Mouse (Mus musculus) heart, postnatal 0 days (tissue): Measurements from ENCODE around the gene Tmem94. TPM values are rescaled to one million over a fixed set of nuclear protein-coding genes. Genes with fewer than 3 reads are reported as not detected.

Experiments used
- ATAC-seq: fragments of 200-750 bp; cut with Nextera tagmentation; 2 replicates; pipeline ENCODE4 v1.8.0; 2017; ENCODE audit warnings: low read depth, moderate number of reproducible peaks, moderate library complexity; ENCODE audit not compliant: insufficient read depth
- DNase-seq: peaks from one replicate; pipeline ENCODE4 v3.0.0-alpha.2; 2016; ENCODE audit warnings: low spot score
- H3K27ac ChIP-seq: fragments of 300-500 bp; sonication (generic); 2 replicates; pipeline ENCODE4 v1.5.1; 2014; ENCODE audit warnings: low read depth, mild to moderate bottlenecking
- H3K27me3 ChIP-seq: fragments of 300-500 bp; sonication (generic); 2 replicates; pipeline ENCODE4 v1.6.1; 2014; ENCODE audit warnings: low read length, mixed read lengths; ENCODE audit not compliant: control insufficient read depth, insufficient read depth
- H3K36me3 ChIP-seq: fragments of 300-500 bp; sonication (generic); replicated peaks from 2 replicates; pipeline ENCODE4 v1.6.1; 2014; ENCODE audit warnings: low read length, mixed read lengths; ENCODE audit not compliant: control insufficient read depth, insufficient read depth
- H3K4me1 ChIP-seq: fragments of 300-500 bp; sonication (generic); 2 replicates; pipeline ENCODE4 v1.6.1; 2014; ENCODE audit warnings: antibody characterized with exemption; ENCODE audit not compliant: control insufficient read depth, insufficient read depth
- H3K4me2 ChIP-seq: fragments of 300-500 bp; sonication (generic); 2 replicates; pipeline ENCODE4 v1.6.1; 2014; ENCODE audit warnings: low read depth, mild to moderate bottlenecking, low read length, moderate library complexity
- H3K4me3 ChIP-seq: fragments of 300-500 bp; sonication (generic); 2 replicates; pipeline ENCODE4 v1.5.1; 2014; ENCODE audit warnings: low read depth, low read length
- H3K9ac ChIP-seq: fragments of 300-500 bp; sonication (generic); replicated peaks from 2 replicates; pipeline ENCODE4 v1.6.1; 2014; ENCODE audit warnings: low read depth, low read length, mixed read lengths
- H3K9me3 ChIP-seq: fragments of 300-500 bp; sonication (generic); replicated peaks from 2 replicates; pipeline ENCODE4 v1.6.1; 2016; ENCODE audit warnings: low read length; ENCODE audit not compliant: control insufficient read depth
- CTCF ChIP-seq: IDR thresholded peaks from 2 replicates; pipeline ENCODE4 v1.5.1; 2016; ENCODE audit warnings: antibody characterized with exemption, control low read depth, low read depth
- EP300 ChIP-seq: IDR thresholded peaks from 2 replicates; pipeline ENCODE4 v1.6.1; 2016; ENCODE audit warnings: antibody characterized with exemption, low read depth
- WGBS: fragments of 180-500 bp; shearing (Covaris S2); extraction: QIAGEN DNeasy Blood & Tissue Kit; methylation state at CpG from one replicate; pipeline ENCODE4 v1.1.7; 2014; 5-methylcytosine and 5-hydroxymethylcytosine counted together
- polyA plus RNA-seq: library from polyadenylated mRNA; unstranded; fragments of >200 nt; fragmentation: Nextera tagmentation; extraction: Ambion mirVana; gene quantifications from 2 replicates; pipeline ENCODE4 v1.2.1, GENCODE M21; 2015
- total RNA-seq: library from RNA; depleted of rRNA; stranded (reverse); fragments of >200 nt; gene quantifications from 2 replicates; pipeline ENCODE4 v1.2.3, GENCODE M21; 2014; ENCODE audit warnings: low replicate concordance

Gene Tmem94
- total and polyA plus RNA-seq, 2 experiments from 2014 or later = 34.0 to 65.0 TPM

- no peak overlapping the region for H3K9ac ChIP-seq
- H3K36me3 ChIP-seq = no peaks in the 10 kb centered on the region
- H3K27ac ChIP-seq = peak overlapping the region; percentile 86
- DNase-seq = peak; percentile 45
- TF ChIP-seq EP300 = no peak
- TF ChIP-seq CTCF = no peak
- no peak overlapping the region for H3K4me3 ChIP-seq
- no peak overlapping the region for H3K4me2 ChIP-seq
- H3K4me1 ChIP-seq = peaks cover 15% of the 10 kb centered on the region
- no peaks in the 10 kb centered on the region for H3K9me3 ChIP-seq
- ATAC-seq = peak; percentile 73
- no peaks in the 10 kb centered on the region for H3K27me3 ChIP-seq
- WGBS = 41% methylated on average over 11 of the region's 11 CpGs
Observed at GRCm38 (mm10) chr11:115734041-115734686, 31.1 kb upstream of the Tmem94 start.

GRCm38 (mm10) chr11:115737608-115738208 is 27.5 kb upstream of the Tmem94 start:
- H3K27ac ChIP-seq = peak overlapping the region; percentile 78
- ATAC-seq (no peak), DNase-seq (no peak)
- no peaks in the 10 kb centered on the region for H3K27me3 ChIP-seq
- H3K9me3 ChIP-seq = no peaks in the 10 kb centered on the region
- H3K4me1 ChIP-seq = peaks cover 15% of the 10 kb centered on the region
- H3K4me3 ChIP-seq = no peak overlapping the region
- WGBS = 60% methylated on average over 10 of the region's 10 CpGs
- H3K36me3 ChIP-seq = no peaks in the 10 kb centered on the region
- no peak overlapping the region for H3K4me2 ChIP-seq
- H3K9ac ChIP-seq = no peak overlapping the region
- no peak for TF ChIP-seq CTCF
- TF ChIP-seq EP300 = no peak

GRCm38 (mm10) chr11:115738275-115738885 is 26.9 kb upstream of the Tmem94 start:
- H3K27me3 ChIP-seq = no peaks in the 10 kb centered on the region
- DNase-seq (no peak), ATAC-seq (peak; percentile 31; the same call in 1 of the 2 replicates)
- peaks cover 15% of the 10 kb centered on the region for H3K4me1 ChIP-seq
- H3K9me3 ChIP-seq = no peaks in the 10 kb centered on the region
- no peak overlapping the region for H3K4me3 ChIP-seq
- no peaks in the 10 kb centered on the region for H3K36me3 ChIP-seq
- peak overlapping the region; percentile 78 for H3K27ac ChIP-seq
- TF ChIP-seq EP300 (no peak), CTCF (no peak)
- H3K4me2 ChIP-seq = no peak overlapping the region
- no peak overlapping the region for H3K9ac ChIP-seq
- WGBS = 22% methylated on average over 13 of the region's 13 CpGs

- 85% methylated on average over 11 of the region's 11 CpGs for WGBS
- no peak for ATAC-seq
Observed at GRCm38 (mm10) chr11:115741070-115741469, 24.2 kb upstream of the Tmem94 start.

GRCm38 (mm10) chr11:115742926-115743325 is 22.3 kb upstream of the Tmem94 start:
- DNase-seq (no peak), ATAC-seq (no peak)
- no peaks in the 10 kb centered on the region for H3K9me3 ChIP-seq
- H3K27me3 ChIP-seq = no peaks in the 10 kb centered on the region
- no peak overlapping the region for H3K4me3 ChIP-seq
- peaks cover 8% of the 10 kb centered on the region for H3K4me1 ChIP-seq
- TF ChIP-seq CTCF (no peak), EP300 (no peak)
- H3K4me2 ChIP-seq = no peak overlapping the region
- WGBS = 81% methylated on average over 9 of the region's 9 CpGs
- no peaks in the 10 kb centered on the region for H3K36me3 ChIP-seq
- H3K9ac ChIP-seq = no peak overlapping the region
- H3K27ac ChIP-seq = no peak overlapping the region

More at GRCm38 (mm10) chr11:115741070-115741469, 24.2 kb upstream of the Tmem94 start:
- Histone ChIP-seq H3K36me3 (no peaks in the 10 kb centered on the region), H3K27ac (no peak overlapping the region), H3K4me3 (no peak overlapping the region), H3K4me2 (no peak overlapping the region), H3K27me3 (no peaks in the 10 kb centered on the region), H3K9ac (no peak overlapping the region), H3K9me3 (no peaks in the 10 kb centered on the region), H3K4me1 (peaks cover 11% of the 10 kb centered on the region)
- no peak for DNase-seq
- TF ChIP-seq EP300 (no peak), CTCF (no peak)
